Mouse (Mus musculus) ovary, adult 10 weeks (tissue): ENCODE results near the gene Rai14. TPM values are rescaled to one million over a fixed set of nuclear protein-coding genes. Genes with fewer than 3 reads are reported as not detected.

Source experiments
- polyA plus RNA-seq: library from polyadenylated mRNA; stranded (reverse); fragments of 350-450 nt; fragmentation: Illumina TruSeq; extraction: RNeasy Lipid Tissue Mini Kit (QIAGEN cat#74804); gene quantifications from one replicate; pipeline ENCODE4 v1.2.3, GENCODE M21; 2014

The Rai14 gene
- 57.4 TPM for polyA plus RNA-seq

GRCm38 (mm10) chr15:10714409-10715138, at the start of gene Rai14:
TSS of gene Rai14 (minus strand) at chr15:10714624.

GRCm38 (mm10) chr15:10558465-10558864, 156.0 kb downstream of the Rai14 start, which contains the start of gene Ttc23l:
TSS of gene Ttc23l (minus strand) at chr15:10558668.

Other genes with a start within 250 kb of the Rai14 start
- 112 TPM for gene Dnajc21, start 244.1 kb downstream of the Rai14 start, polyA plus RNA-seq
- gene Brix1, start 228.7 kb downstream of the Rai14 start, polyA plus RNA-seq: 291 TPM
- 33.5 TPM for gene Rad1, start 228.6 kb downstream of the Rai14 start, polyA plus RNA-seq
- not detected for gene Ttc23l, start 156.0 kb downstream of the Rai14 start, polyA plus RNA-seq
- gene C1qtnf3, start 237.7 kb upstream of the Rai14 start, polyA plus RNA-seq: 22.0 TPM